Mouse (Mus musculus) embryonic facial prominence, embryonic 12.5 days (tissue): ENCODE data around the gene Ints6l. TPM values are rescaled to one million over a fixed set of nuclear protein-coding genes. Genes with fewer than 3 reads are reported as not detected.

Source experiments
- ATAC-seq: fragments of 200-750 bp; cut with Nextera tagmentation; 2 replicates; pipeline ENCODE4 v1.8.0; 2017; ENCODE audit not compliant: insufficient number of reproducible peaks, insufficient read depth, low FRiP score, low TSS enrichment
- H3K27ac ChIP-seq: fragments of 300-500 bp; sonication (generic); 2 replicates; pipeline ENCODE4 v1.5.1; 2016; ENCODE audit warnings: mild to moderate bottlenecking
- H3K27me3 ChIP-seq: fragments of 300-500 bp; sonication (generic); 2 replicates; pipeline ENCODE4 v1.6.1; 2016; ENCODE audit warnings: mild to moderate bottlenecking, moderate library complexity
- H3K36me3 ChIP-seq: fragments of 300-500 bp; sonication (generic); 2 replicates; pipeline ENCODE4 v1.6.1; 2016; ENCODE audit warnings: mild to moderate bottlenecking
- H3K4me1 ChIP-seq: fragments of 300-500 bp; sonication (generic); 2 replicates; pipeline ENCODE4 v1.6.1; 2016
- H3K4me2 ChIP-seq: fragments of 300-500 bp; sonication (generic); replicated peaks from 2 replicates; pipeline ENCODE4 v1.6.1; 2016; ENCODE audit warnings: mild to moderate bottlenecking, moderate library complexity
- H3K4me3 ChIP-seq: fragments of 300-500 bp; sonication (generic); 2 replicates; pipeline ENCODE4 v1.5.1; 2016; ENCODE audit warnings: mild to moderate bottlenecking
- H3K9ac ChIP-seq: fragments of 300-500 bp; sonication (generic); 2 replicates; pipeline ENCODE4 v1.6.1; 2016; ENCODE audit warnings: mild to moderate bottlenecking, moderate library complexity
- H3K9me3 ChIP-seq: fragments of 300-500 bp; sonication (generic); 2 replicates; pipeline ENCODE4 v1.6.1; 2016; ENCODE audit warnings: mild to moderate bottlenecking, moderate library complexity
- WGBS: fragments of 180-500 bp; shearing (Covaris S2); methylation state at CpG from one replicate; pipeline ENCODE4 v1.1.7; 2016; 5-methylcytosine and 5-hydroxymethylcytosine counted together
- polyA plus RNA-seq: library from polyadenylated mRNA; unstranded; fragments of >200 nt; fragmentation: Nextera tagmentation; extraction: Ambion mirVana; gene quantifications from 2 replicates; pipeline ENCODE4 v1.2.1, GENCODE M21; 2016

Gene Ints6l
- polyA plus RNA-seq, result 24.3 and 26.5 TPM in 2 replicates

DNA sequence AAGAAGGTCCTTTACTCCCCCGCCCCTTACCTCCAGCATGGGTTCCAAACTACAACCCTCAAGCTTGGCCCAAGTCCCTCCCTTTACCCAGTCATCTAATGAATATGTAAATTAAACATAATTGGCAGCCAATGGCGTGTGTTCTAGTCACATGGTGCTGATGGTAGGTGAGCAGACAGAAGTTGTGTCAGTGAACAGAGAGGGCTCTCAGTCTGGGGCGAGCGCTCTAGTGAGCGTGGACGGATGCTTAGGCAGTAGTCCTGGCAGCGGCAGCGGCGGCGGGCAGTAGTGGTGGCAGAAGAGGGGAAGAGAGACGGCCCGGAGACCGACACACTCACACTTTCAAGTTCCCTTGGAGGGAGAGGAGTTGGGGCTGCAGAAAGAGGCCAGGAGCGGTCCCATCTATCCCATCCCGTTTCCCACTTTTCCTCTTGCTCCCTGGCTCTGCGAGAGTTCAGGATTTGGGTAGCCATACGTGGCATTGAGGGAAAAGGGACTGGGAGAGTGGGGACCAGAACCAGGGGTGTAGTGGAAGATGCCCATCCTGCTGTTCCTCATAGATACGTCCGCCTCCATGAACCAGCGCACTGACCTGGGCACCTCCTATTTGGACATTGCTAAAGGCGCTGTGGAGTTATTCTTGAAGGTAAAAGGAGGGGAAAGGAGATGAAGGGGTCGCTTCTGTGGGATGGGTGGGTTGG is at the start of gene Ints6l:
Ints6l (plus strand) TSS at position 187 of the 701 bp plus-strand sequence.
- 25% methylated on average over 22 of the region's 22 CpGs for WGBS

GRCm38 (mm10) chrX:56405482-56405881 is 49.2 kb upstream of the Ints6l start:
- WGBS, result 85% methylated on average over 1 of the region's 1 CpGs
- no peaks in the 10 kb centered on the region for H3K9me3 ChIP-seq
- no peak for ATAC-seq
- no peaks in the 10 kb centered on the region for H3K36me3 ChIP-seq
- H3K4me2 ChIP-seq, result no peak overlapping the region
- H3K27ac ChIP-seq, result no peak overlapping the region
- no peaks in the 10 kb centered on the region for H3K27me3 ChIP-seq
- no peak overlapping the region for H3K9ac ChIP-seq
- no peak overlapping the region for H3K4me3 ChIP-seq
- H3K4me1 ChIP-seq, result no peaks in the 10 kb centered on the region

More for the DNA sequence above, at the start of gene Ints6l:
- Histone ChIP-seq H3K9ac (peak within 1 kb of the TSS; percentile 70), H3K27me3 (no peaks in the 10 kb centered on the region), H3K9me3 (no peaks in the 10 kb centered on the region), H3K4me3 (peak within 1 kb of the TSS; percentile 53), H3K27ac (peak within 1 kb of the TSS; percentile 95), H3K4me1 (no peaks in the 10 kb centered on the region), H3K36me3 (no peaks in the 10 kb centered on the region), H3K4me2 (peak within 1 kb of the TSS; percentile 52)
- ATAC-seq, result peak; percentile 86

- Histone ChIP-seq H3K36me3 (no peaks in the 10 kb centered on the region), H3K4me3 (no peak overlapping the region), H3K27ac (no peak overlapping the region), H3K4me1 (no peaks in the 10 kb centered on the region), H3K9me3 (no peaks in the 10 kb centered on the region), H3K9ac (no peak overlapping the region), H3K4me2 (no peak overlapping the region), H3K27me3 (no peaks in the 10 kb centered on the region)
- ATAC-seq, result no peak
- WGBS, result 64% methylated on average over 5 of the region's 5 CpGs
Measured at GRCm38 (mm10) chrX:56406128-56406527, 48.5 kb upstream of the Ints6l start.

DNA sequence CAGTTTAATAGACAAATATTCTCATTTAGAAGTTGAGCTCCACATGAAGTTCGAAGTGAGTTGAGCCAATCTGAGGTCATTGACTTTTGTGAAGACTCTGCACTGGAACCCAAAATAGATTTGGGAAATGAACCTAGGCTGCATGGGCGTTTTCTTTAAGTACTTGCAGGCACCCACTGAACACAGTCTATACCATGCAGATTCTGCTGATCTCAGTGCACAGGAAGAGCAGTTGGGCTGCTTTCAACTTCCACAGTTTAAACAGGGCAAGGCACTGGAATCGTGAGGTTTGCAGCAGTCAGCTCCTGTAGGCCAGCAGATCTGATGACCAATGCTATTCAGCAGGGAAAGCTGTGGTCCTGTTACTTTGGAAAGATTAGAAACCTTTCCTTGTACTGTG is 38.4 kb upstream of the Ints6l start:
- H3K4me2 ChIP-seq, result no peak overlapping the region
- H3K9ac ChIP-seq, result no peak overlapping the region
- H3K4me3 ChIP-seq, result no peak overlapping the region
- no peaks in the 10 kb centered on the region for H3K9me3 ChIP-seq
- no peak overlapping the region for H3K27ac ChIP-seq
- H3K27me3 ChIP-seq, result no peaks in the 10 kb centered on the region
- 71% methylated on average over 3 of the region's 3 CpGs for whole genome bisulfite sequencing
- no peaks in the 10 kb centered on the region for H3K4me1 ChIP-seq
- no peak for ATAC-seq
- no peaks in the 10 kb centered on the region for H3K36me3 ChIP-seq

GRCm38 (mm10) chrX:56417541-56417940 is 37.1 kb upstream of the Ints6l start:
- Histone ChIP-seq H3K9me3 (no peaks in the 10 kb centered on the region), H3K4me2 (no peak overlapping the region), H3K27me3 (no peaks in the 10 kb centered on the region), H3K9ac (no peak overlapping the region), H3K4me3 (no peak overlapping the region), H3K27ac (no peak overlapping the region), H3K36me3 (no peaks in the 10 kb centered on the region), H3K4me1 (no peaks in the 10 kb centered on the region)
- WGBS, result 71% methylated on average over 4 of the region's 4 CpGs
- ATAC-seq, result no peak

GRCm38 (mm10) chrX:56430601-56431000 is 24.1 kb upstream of the Ints6l start:
- H3K4me1 ChIP-seq, result no peaks in the 10 kb centered on the region
- WGBS, result 42% methylated on average over 2 of the region's 2 CpGs
- no peaks in the 10 kb centered on the region for H3K9me3 ChIP-seq
- H3K27me3 ChIP-seq, result no peaks in the 10 kb centered on the region
- H3K4me2 ChIP-seq, result no peak overlapping the region
- H3K9ac ChIP-seq, result no peak overlapping the region
- ATAC-seq, result no peak
- no peaks in the 10 kb centered on the region for H3K36me3 ChIP-seq
- no peak overlapping the region for H3K4me3 ChIP-seq
- H3K27ac ChIP-seq, result no peak overlapping the region

DNA sequence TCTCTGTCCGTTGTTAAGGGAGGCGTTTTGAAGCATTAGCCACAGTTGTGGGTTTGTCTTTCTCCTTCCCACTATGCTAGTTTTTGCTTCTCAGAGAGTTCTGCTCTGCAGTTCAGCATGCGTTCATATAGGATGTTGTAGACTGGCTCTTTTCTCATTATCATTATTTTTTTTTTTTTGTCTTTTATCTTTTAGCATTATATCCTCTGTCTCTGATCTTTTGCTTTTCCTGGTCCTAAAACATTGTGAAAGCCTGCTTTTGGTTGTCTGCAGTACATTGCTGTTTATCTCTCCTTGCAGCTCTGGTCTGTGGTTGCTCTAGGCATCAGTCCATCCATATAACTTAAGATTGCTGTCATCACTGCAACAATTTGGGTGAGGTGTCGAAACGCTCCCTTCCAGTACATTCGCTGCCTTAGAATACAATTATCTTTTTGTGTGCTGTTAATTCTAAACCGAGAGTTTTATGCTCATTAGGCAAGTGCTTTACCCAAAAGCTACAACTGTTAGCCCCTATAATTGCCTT is 18.8 kb upstream of the Ints6l start:
- Histone ChIP-seq H3K27me3 (no peaks in the 10 kb centered on the region), H3K27ac (no peak overlapping the region), H3K4me2 (no peak overlapping the region), H3K4me1 (no peaks in the 10 kb centered on the region), H3K9me3 (no peaks in the 10 kb centered on the region), H3K9ac (no peak overlapping the region), H3K36me3 (no peaks in the 10 kb centered on the region), H3K4me3 (no peak overlapping the region)
- ATAC-seq, result no peak
- WGBS, result 63% methylated on average over 7 of the region's 7 CpGs

GRCm38 (mm10) chrX:56446487-56447428 is 7.9 kb upstream of the Ints6l start:
- Histone ChIP-seq H3K27me3 (no peaks in the 10 kb centered on the region), H3K27ac (no peak overlapping the region), H3K4me1 (no peaks in the 10 kb centered on the region), H3K36me3 (no peaks in the 10 kb centered on the region), H3K9me3 (no peaks in the 10 kb centered on the region), H3K4me3 (no peak overlapping the region), H3K9ac (no peak overlapping the region), H3K4me2 (no peak overlapping the region)
- no peak for ATAC-seq
- WGBS, result 66% methylated on average over 11 of the region's 11 CpGs

- H3K27me3 ChIP-seq, result no peaks in the 10 kb centered on the region
- 73% methylated on average over 4 of the region's 4 CpGs for whole genome bisulfite sequencing
- H3K4me1 ChIP-seq, result no peaks in the 10 kb centered on the region
- no peak within 1 kb of the TSS for H3K4me2 ChIP-seq
- no peak within 1 kb of the TSS for H3K27ac ChIP-seq
- H3K9ac ChIP-seq, result no peak within 1 kb of the TSS
- no peak for ATAC-seq
- H3K4me3 ChIP-seq, result no peak within 1 kb of the TSS
- H3K36me3 ChIP-seq, result no peaks in the 10 kb centered on the region
- no peaks in the 10 kb centered on the region for H3K9me3 ChIP-seq
Measured at GRCm38 (mm10) chrX:56447524-56448015, 7.1 kb upstream of the Ints6l start, which contains the start of gene Gm2174. Gm2174 (plus strand) TSS chrX:56447965.

DNA sequence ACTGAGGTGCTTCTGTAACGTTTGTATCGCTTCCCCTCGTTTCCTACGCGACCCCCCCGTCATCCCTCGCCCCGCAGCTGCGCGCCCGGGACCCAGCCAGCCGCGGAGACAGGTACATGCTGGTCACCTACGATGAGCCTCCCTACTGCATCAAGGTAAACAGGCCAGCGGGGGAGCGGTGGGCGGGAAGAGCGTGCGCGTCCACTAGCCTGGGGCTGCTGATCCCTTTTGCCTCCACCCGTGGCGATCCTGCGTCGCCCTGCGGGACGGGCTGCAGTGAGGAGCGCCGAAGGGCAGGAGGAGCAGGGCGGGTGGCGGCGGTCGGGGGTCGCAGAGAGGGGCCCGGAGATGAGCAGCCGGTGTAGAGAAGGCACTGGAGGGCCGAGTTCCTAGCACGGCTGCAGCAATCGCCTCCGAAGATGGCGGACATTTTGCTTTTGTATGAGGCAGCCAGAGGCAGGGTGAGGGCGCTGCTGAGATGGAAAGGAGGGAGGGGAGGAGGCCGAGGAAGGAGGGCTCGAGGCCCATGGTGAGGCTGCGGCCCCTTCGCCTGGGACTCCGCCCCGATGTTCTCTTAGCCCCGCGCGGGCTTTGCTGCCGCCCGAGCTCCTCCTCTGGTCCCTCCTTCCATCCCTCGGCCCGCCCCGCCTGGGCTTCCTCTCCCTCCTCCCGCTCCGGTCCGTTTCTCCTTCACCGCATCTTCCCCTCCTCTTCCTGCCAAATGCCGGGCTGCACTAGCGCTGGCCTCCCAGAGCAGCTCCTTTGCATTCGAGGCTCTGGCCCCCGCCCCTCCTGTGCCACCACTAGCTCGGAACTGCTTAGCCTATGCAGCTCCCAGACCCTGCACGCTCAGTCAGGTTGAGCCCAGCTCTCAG is 952 bp downstream of the Ints6l start:
- WGBS, result 21% methylated on average over 56 of the region's 65 CpGs
- H3K4me3 ChIP-seq, result peak overlapping the region; percentile 53
- peak overlapping the region; percentile 70 for H3K9ac ChIP-seq
- no peaks in the 10 kb centered on the region for H3K4me1 ChIP-seq
- H3K27ac ChIP-seq, result peak overlapping the region; percentile 95
- H3K4me2 ChIP-seq, result peak overlapping the region; percentile 52
- H3K9me3 ChIP-seq, result no peaks in the 10 kb centered on the region
- H3K27me3 ChIP-seq, result no peaks in the 10 kb centered on the region
- no peaks in the 10 kb centered on the region for H3K36me3 ChIP-seq
- peak; percentile 95 for ATAC-seq

DNA sequence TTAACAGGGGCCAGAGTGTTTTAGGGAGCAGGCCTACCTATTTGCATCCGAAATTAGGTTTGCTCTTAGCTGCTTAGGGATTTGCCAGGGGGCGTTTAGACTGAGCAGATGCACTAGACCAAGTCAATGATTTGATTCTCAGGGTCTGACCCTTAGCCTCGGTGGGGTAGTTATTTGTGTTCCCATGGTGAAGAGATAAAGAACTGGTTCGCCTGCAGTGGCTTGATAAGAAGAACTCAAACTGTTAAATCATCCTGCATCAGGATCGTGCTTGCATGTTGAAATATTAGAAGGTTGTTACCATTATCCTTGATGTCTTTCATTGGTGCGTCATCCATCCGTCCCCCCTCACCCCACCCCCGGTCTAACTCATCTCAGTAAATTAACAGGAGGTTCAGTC is 1.7 kb downstream of the Ints6l start:
- H3K27ac ChIP-seq, result peak overlapping the region; percentile 81
- 25% methylated on average over 8 of the region's 8 CpGs for WGBS
- no peaks in the 10 kb centered on the region for H3K9me3 ChIP-seq
- H3K4me3 ChIP-seq, result peak overlapping the region; percentile 53
- peak; percentile 7; the same call in 1 of the 2 replicates for ATAC-seq
- H3K4me1 ChIP-seq, result no peaks in the 10 kb centered on the region
- H3K27me3 ChIP-seq, result no peaks in the 10 kb centered on the region
- H3K36me3 ChIP-seq, result no peaks in the 10 kb centered on the region
- H3K4me2 ChIP-seq, result peak overlapping the region; percentile 52
- H3K9ac ChIP-seq, result peak overlapping the region; percentile 19; the same call in 1 of the 2 replicates
